Mouse (Mus musculus) liver, embryonic 16.5 days (tissue): ENCODE results near the gene Tmem198. TPM values are rescaled to one million over a fixed set of nuclear protein-coding genes. Genes with fewer than 3 reads are reported as not detected.

Experiments
- ATAC-seq: fragments of 200-750 bp; cut with Nextera tagmentation; 2 replicates; pipeline ENCODE4 v1.8.0; 2017; ENCODE audit warnings: low read depth, mild to moderate bottlenecking, moderate number of reproducible peaks, moderate library complexity
- H3K27ac ChIP-seq: fragments of 300-500 bp; sonication (generic); 2 replicates; pipeline ENCODE4 v1.5.1; 2014; ENCODE audit warnings: mild to moderate bottlenecking, low read length
- H3K27me3 ChIP-seq: fragments of 300-500 bp; sonication (generic); 2 replicates; pipeline ENCODE4 v1.6.1; 2014; ENCODE audit warnings: low read depth, low read length, mixed read lengths; ENCODE audit not compliant: control insufficient read depth, insufficient read depth
- H3K36me3 ChIP-seq: fragments of 300-500 bp; sonication (generic); 2 replicates; pipeline ENCODE4 v1.6.1; 2014; ENCODE audit warnings: mild to moderate bottlenecking; ENCODE audit not compliant: control insufficient read depth, insufficient read depth
- H3K4me1 ChIP-seq: fragments of 300-500 bp; sonication (generic); 2 replicates; pipeline ENCODE4 v1.6.1; 2014; ENCODE audit warnings: low read depth, low read length, mixed read lengths; ENCODE audit not compliant: control insufficient read depth
- H3K4me2 ChIP-seq: fragments of 300-500 bp; sonication (generic); 2 replicates; pipeline ENCODE4 v1.6.1; 2014; ENCODE audit warnings: low read depth, low read length, mixed read lengths
- H3K4me3 ChIP-seq: fragments of 300-500 bp; sonication (generic); 2 replicates; pipeline ENCODE4 v1.5.1; 2014; ENCODE audit warnings: low read depth, mild to moderate bottlenecking, low read length
- H3K9ac ChIP-seq: fragments of 300-500 bp; sonication (generic); 2 replicates; pipeline ENCODE4 v1.6.1; 2014; ENCODE audit warnings: low read depth, low read length
- H3K9me3 ChIP-seq: fragments of 300-500 bp; sonication (generic); replicated peaks from 2 replicates; pipeline ENCODE4 v1.6.1; 2016; ENCODE audit warnings: low read length; ENCODE audit not compliant: control insufficient read depth
- WGBS: fragments of 180-500 bp; shearing (Covaris S2); extraction: QIAGEN DNeasy Blood & Tissue Kit; methylation state at CpG from one replicate; pipeline ENCODE4 v1.1.7; 2014; ENCODE audit not compliant: insufficient replicate concordance; 5-methylcytosine and 5-hydroxymethylcytosine counted together
- polyA plus RNA-seq: library from polyadenylated mRNA; unstranded; fragments of >200 nt; fragmentation: Nextera tagmentation; extraction: Ambion mirVana; gene quantifications from 2 replicates; pipeline ENCODE4 v1.2.1, GENCODE M21; 2015

The Tmem198 gene
- polyA plus RNA-seq, 1 experiment from 2014 or later = 0.06 TPM

DNA sequence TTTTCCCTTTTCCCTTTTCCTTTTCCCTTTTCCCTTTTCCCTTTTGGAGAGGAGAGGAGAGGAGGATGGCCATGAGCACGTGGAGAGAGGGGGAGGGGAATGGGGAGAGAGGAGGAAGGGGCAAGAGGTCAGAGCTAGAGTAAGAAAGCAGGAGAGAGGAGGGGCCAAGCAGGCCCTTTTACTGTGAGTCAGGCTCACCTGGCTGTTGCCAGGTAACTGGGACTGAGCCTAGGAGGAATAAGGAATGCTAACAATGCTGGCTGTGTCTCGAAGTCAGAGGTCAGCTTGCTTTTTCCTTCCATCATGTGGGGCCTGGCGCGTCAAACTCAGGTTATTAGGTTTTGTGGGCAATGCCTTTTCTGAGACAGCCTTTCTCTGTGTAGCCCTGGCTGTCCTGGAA lies 38.7 kb downstream of the Tmem198 start:
- Histone ChIP-seq H3K4me3 (no peak overlapping the region), H3K4me1 (peaks cover 5% of the 10 kb centered on the region), H3K9me3 (no peaks in the 10 kb centered on the region), H3K36me3 (no peaks in the 10 kb centered on the region), H3K27ac (no peak overlapping the region), H3K9ac (no peak overlapping the region), H3K4me2 (no peak overlapping the region), H3K27me3 (no peaks in the 10 kb centered on the region)
- 74% methylated on average over 3 of the region's 4 CpGs for WGBS
- no peak for ATAC-seq

DNA sequence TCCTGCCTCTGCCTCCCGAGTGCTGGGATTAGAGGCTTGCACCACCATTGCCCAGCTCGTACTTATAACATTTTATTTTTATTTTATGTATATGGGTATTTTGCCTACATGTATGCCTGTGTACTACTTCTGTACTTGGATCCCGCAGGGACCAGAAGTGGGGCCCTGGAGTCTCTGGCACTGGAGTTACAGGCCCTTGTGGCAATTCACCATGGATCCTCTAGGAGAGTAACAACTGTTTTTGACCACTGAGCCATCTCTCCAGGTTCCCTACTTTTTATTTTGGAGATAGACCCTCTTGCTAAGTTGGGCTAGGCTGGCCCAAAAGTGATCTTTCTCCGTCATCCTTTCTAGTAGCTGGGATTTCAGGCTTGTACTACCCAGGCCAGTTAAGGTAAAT lies 39.1 kb downstream of the Tmem198 start:
- peaks cover 5% of the 10 kb centered on the region for H3K4me1 ChIP-seq
- H3K4me3 ChIP-seq = no peak overlapping the region
- H3K36me3 ChIP-seq = no peaks in the 10 kb centered on the region
- no peak overlapping the region for H3K27ac ChIP-seq
- ATAC-seq = no peak
- H3K4me2 ChIP-seq = no peak overlapping the region
- WGBS = 70% methylated on average over 4 of the region's 4 CpGs
- H3K9me3 ChIP-seq = no peaks in the 10 kb centered on the region
- H3K27me3 ChIP-seq = no peaks in the 10 kb centered on the region
- no peak overlapping the region for H3K9ac ChIP-seq

DNA sequence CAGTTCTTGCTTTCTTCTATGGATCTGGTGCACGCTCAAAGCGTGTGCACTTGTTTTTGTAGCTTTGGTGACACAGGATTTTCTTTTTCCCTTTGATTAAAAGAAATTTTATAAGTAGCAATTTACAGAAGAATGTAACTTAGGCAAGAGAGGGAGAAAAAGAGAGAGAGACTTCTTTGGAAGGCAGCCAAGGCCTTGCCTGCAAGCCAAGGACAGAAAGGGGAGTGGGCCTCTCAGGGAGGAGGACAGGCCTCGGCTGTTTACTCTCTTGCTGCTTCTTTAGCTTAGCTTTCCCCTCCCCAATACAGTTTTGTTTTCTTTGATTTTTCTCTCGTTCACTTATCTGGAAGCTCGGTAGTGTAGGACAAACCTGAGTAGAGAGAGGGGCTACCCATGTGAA lies 40.2 kb downstream of the Tmem198 start:
- Histone ChIP-seq H3K9ac (no peak overlapping the region), H3K27me3 (no peaks in the 10 kb centered on the region), H3K36me3 (no peaks in the 10 kb centered on the region), H3K9me3 (no peaks in the 10 kb centered on the region), H3K4me1 (peaks cover 5% of the 10 kb centered on the region), H3K27ac (no peak overlapping the region), H3K4me3 (no peak overlapping the region), H3K4me2 (no peak overlapping the region)
- no peak for ATAC-seq
- WGBS = 61% methylated on average over 5 of the region's 5 CpGs

DNA sequence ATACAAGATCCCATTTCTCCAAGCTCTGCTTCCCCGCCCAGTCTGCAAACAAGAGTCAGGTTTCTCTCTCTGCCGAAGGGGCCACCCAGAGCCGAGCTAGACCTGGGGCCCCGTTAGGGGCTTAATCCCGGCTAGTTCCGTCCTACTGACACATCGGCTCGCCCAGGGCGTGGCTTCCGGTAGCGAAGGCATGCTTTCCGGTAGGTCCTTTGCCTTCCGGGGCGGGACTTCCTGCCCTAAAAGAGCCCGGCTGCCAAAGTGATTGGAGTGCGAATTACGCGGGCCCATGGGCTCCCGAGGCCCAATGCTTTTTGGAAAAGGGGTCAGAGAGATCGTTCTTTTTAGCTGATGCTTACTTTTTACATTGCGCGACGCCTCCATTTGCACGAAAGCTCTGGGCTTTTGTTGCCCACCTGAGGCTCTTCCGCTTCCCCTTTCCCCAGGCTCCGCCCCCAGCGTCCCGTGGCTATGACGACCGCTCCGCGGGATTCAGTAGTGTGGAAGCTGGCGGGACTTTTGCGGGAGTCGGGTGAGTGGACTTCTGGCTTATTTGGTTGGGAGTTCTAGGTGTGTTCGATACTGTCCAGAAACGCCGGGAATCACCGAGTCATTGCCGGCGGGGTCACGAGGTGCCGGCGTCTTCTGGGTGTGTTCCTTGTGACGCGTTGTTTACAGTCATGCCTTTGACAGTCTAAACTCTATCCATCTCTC lies 42.1 kb downstream of the Tmem198 start, which contains the start of gene Stk11ip:
Gene Stk11ip (plus strand): TSS at position 209 of the 711 bp plus-strand sequence.
- Histone ChIP-seq H3K27me3 (no peaks in the 10 kb centered on the region), H3K36me3 (no peaks in the 10 kb centered on the region), H3K4me1 (peaks cover 5% of the 10 kb centered on the region), H3K4me3 (peak within 1 kb of the TSS; percentile 79), H3K9me3 (no peaks in the 10 kb centered on the region), H3K27ac (peak within 1 kb of the TSS; percentile 74), H3K4me2 (peak within 1 kb of the TSS; percentile 76), H3K9ac (peak within 1 kb of the TSS; percentile 70)
- WGBS = under 1% methylated on average over 46 of the region's 46 CpGs
- ATAC-seq = peak; percentile 95

DNA sequence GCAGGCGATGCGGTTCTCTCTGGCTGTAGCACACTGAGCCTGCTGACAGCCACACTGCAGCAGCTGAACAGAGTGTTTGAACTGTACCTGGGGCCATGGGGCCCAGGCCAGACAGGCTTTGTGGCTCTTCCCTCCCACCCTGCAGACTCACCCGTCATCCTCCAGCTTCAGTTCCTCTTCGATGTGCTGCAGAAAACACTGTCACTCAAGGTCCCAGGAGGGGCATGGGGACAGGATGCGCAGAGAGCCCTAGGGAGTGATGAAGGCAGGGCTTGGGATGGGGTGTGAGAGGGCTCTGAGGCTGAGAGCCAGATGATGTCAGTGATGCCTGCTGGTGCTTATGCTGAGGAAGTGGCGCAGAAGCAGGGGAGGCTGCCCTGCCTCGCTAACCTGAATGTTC lies 45.3 kb downstream of the Tmem198 start:
- Histone ChIP-seq H3K9ac (no peak overlapping the region), H3K27ac (no peak overlapping the region), H3K36me3 (no peaks in the 10 kb centered on the region), H3K4me3 (no peak overlapping the region), H3K4me2 (no peak overlapping the region), H3K27me3 (no peaks in the 10 kb centered on the region), H3K4me1 (peaks cover 5% of the 10 kb centered on the region), H3K9me3 (no peaks in the 10 kb centered on the region)
- WGBS = 58% methylated on average over 7 of the region's 7 CpGs
- ATAC-seq = no peak

DNA sequence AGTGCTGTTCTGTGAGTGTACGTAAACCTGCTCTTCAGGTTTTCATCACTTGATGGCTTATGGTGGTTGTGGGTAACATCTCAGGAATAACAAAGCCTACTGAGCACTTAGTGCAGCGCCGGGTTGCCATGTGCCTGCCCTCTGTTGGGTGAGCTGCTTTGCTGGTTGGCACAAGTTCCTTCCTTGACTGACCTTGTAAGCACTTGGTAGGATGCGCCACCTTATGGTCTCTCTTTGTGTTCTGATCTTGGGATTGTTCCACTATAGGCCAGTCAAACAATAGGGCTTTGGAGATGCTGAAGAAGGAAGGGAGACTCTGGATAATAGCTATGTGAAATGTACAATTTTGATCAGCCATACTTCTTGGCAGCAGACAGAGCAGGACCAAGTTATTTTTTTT lies 51.2 kb downstream of the Tmem198 start:
- no peak overlapping the region for H3K4me2 ChIP-seq
- H3K4me1 ChIP-seq = no peaks in the 10 kb centered on the region
- no peak for ATAC-seq
- H3K9me3 ChIP-seq = no peaks in the 10 kb centered on the region
- no peaks in the 10 kb centered on the region for H3K27me3 ChIP-seq
- 71% methylated on average over 4 of the region's 4 CpGs for WGBS
- H3K36me3 ChIP-seq = no peaks in the 10 kb centered on the region
- H3K4me3 ChIP-seq = no peak overlapping the region
- no peak overlapping the region for H3K9ac ChIP-seq
- no peak overlapping the region for H3K27ac ChIP-seq

DNA sequence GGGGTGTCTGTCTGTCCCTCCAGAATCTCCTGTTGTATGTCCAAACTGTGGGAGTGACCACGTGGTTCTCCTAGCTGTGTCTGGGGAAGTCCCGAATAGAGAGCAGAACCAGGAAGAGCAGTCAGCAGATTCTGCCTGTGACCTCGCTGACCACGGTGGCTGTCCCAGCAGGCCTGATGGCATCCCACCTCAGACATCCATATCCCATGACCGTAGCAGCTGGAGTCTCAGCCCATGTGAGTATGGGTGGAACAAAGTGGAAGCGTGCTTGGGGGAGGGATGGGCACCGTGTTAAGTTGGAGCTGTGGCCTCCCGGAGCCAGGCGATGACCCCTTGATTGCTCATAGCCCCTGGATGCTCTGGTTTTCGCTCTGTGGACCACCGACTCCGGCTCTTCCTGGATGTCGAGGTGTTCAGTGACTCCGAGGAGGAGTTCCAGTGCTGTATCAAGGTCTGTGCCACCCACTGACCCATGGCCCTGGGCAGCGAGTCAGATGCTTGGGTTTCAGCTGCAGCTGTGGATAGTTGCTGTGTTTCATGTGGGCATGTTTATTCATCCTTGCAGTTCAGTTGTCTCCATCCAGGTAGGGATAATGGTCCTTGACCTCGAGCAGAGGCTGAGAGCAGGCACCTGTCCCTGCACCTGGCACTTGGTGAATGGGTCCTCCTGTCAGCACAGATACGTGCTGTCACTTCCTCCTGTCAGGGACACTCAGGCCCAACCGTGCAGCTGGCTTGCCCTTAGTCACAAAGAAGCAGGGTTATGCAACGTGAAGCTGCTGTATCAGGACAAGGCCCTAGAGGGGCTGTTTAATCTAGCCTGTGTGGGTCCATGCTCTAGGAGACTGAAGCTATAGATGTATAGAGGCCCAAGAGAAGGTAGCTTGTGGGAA lies 53.2 kb downstream of the Tmem198 start:
- no peaks in the 10 kb centered on the region for H3K27me3 ChIP-seq
- H3K36me3 ChIP-seq = no peaks in the 10 kb centered on the region
- no peak for ATAC-seq
- no peak overlapping the region for H3K9ac ChIP-seq
- 73% methylated on average over 19 of the region's 19 CpGs for WGBS
- no peaks in the 10 kb centered on the region for H3K9me3 ChIP-seq
- H3K27ac ChIP-seq = no peak overlapping the region
- no peak overlapping the region for H3K4me3 ChIP-seq
- no peaks in the 10 kb centered on the region for H3K4me1 ChIP-seq
- no peak overlapping the region for H3K4me2 ChIP-seq

DNA sequence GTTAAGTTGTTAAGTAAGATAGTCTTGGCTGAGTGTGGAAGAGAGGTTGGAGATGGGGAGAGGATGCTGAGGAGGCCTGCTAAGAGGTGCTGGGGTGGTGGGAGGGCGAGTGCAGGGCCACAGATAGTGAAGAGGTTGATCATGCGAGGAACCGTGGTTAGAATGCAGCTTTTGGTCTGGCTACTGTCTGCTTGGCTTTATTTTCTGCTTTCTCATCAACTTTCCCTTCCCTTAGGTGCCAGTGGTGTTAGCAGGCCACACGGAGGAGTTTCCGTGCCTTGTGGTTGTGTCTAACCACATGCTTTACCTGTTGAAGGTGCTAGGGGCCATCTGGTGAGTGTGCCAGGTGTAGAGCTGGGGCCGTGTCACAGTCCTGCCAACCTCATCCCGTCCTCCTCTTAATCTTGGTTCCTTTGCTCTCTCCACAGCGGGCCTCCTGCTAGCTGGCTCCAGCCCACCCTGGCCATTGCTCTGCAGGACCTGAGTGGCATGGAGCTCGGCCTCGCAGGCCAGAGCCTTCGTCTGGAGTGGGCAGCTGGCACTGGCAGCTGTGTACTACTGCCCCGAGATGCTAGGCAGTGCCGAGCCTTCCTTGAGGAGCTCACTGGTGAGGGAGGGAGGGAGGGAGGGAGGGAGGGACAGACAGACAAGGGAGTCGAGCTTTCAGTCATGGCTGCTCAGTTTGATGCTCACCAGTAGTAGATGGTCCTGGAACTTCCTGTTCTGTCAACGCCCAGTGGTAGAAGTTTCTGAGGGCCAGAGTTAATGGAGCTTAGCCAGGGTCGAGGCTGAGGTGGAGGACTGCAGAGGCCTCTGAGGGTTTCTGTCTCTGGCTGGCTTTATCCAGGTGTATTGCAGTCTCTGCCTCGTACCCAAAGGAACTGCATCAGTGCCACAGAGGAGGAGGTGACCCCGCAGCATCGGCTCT lies 54.3 kb downstream of the Tmem198 start:
- Histone ChIP-seq H3K27me3 (no peaks in the 10 kb centered on the region), H3K27ac (no peak overlapping the region), H3K4me2 (no peak overlapping the region), H3K9ac (no peak overlapping the region), H3K9me3 (no peaks in the 10 kb centered on the region), H3K4me1 (no peaks in the 10 kb centered on the region), H3K36me3 (no peaks in the 10 kb centered on the region), H3K4me3 (no peak overlapping the region)
- ATAC-seq = no peak
- 70% methylated on average over 19 of the region's 19 CpGs for WGBS
